Mouse (Mus musculus) stomach, embryonic 14.5 days (tissue): Measurements from ENCODE around the gene Ccdc183. TPM values are rescaled to one million over a fixed set of nuclear protein-coding genes. Genes with fewer than 3 reads are reported as not detected.

Experiments used
- ATAC-seq: fragments of 200-750 bp; cut with Nextera tagmentation; 2 replicates; pipeline ENCODE4 v1.8.0; 2017; ENCODE audit warnings: low read depth, moderate TSS enrichment; ENCODE audit not compliant: insufficient number of reproducible peaks, insufficient read depth, low FRiP score
- H3K27ac ChIP-seq: fragments of 300-500 bp; sonication (generic); 2 replicates; pipeline ENCODE4 v1.5.1; 2014; ENCODE audit warnings: mild to moderate bottlenecking, low read length, moderate library complexity, mixed read lengths
- H3K27me3 ChIP-seq: fragments of 300-500 bp; sonication (generic); 2 replicates; pipeline ENCODE4 v1.6.1; 2014; ENCODE audit warnings: low read length, control low read depth, mixed read lengths; ENCODE audit not compliant: control insufficient read depth, insufficient read depth
- H3K36me3 ChIP-seq: fragments of 300-500 bp; sonication (generic); 2 replicates; pipeline ENCODE4 v1.6.1; 2014; ENCODE audit warnings: mild to moderate bottlenecking, control low read depth, low read length, moderate library complexity, mixed read lengths; ENCODE audit not compliant: control insufficient read depth, insufficient read depth
- H3K4me1 ChIP-seq: fragments of 300-500 bp; sonication (generic); 2 replicates; pipeline ENCODE4 v1.6.1; 2014; ENCODE audit warnings: low read length, control low read depth, mixed read lengths; ENCODE audit not compliant: control insufficient read depth, insufficient read depth
- H3K4me2 ChIP-seq: fragments of 300-500 bp; sonication (generic); replicated peaks from 2 replicates; pipeline ENCODE4 v1.6.1; 2014; ENCODE audit warnings: low read depth, low read length, control low read depth
- H3K4me3 ChIP-seq: fragments of 300-500 bp; sonication (generic); 2 replicates; pipeline ENCODE4 v1.5.1; 2014; ENCODE audit warnings: low read depth, low read length, control low read depth
- H3K9ac ChIP-seq: fragments of 300-500 bp; sonication (generic); replicated peaks from 2 replicates; pipeline ENCODE4 v1.6.1; 2014; ENCODE audit warnings: low read depth, mild to moderate bottlenecking, control low read depth, low read length, moderate library complexity, mixed read lengths
- H3K9me3 ChIP-seq: fragments of 300-500 bp; sonication (generic); 2 replicates; pipeline ENCODE4 v1.6.1; 2016; ENCODE audit warnings: low read depth, low read length, control low read depth; ENCODE audit not compliant: control insufficient read depth
- WGBS: fragments of 180-500 bp; shearing (Covaris S2); extraction: QIAGEN DNeasy Blood & Tissue Kit; methylation state at CpG from one replicate; pipeline ENCODE4 v1.1.7; 2014; 5-methylcytosine and 5-hydroxymethylcytosine counted together
- polyA plus RNA-seq: library from polyadenylated mRNA; unstranded; fragments of >200 nt; fragmentation: Nextera tagmentation; extraction: Ambion mirVana; gene quantifications from 2 replicates; pipeline ENCODE4 v1.2.1, GENCODE M21; 2014

The Ccdc183 gene
- polyA plus RNA-seq, 1 experiment from 2014 or later, result 0.19 TPM

DNA sequence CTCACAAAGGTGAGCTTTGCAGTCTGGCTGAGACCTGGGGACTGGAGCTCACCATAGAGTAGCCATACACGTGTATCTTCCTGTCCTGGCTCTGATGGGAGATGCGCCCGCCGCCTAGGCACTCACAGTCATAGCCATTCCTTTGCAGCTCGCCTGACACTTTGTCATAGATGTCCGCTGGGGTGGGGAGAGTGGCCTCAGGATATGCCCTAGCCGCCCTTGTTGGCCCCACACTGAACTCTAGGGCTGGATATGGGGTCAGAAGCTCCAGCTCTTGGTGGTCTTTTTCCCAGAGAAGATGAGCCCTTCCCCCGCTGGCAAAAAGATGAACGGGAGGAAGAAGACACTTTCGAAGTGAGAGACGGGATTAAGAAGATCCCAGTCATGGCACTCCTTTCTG lies 43.3 kb downstream of the Ccdc183 start:
- Histone ChIP-seq H3K4me2 (peak overlapping the region; percentile 99), H3K4me3 (peak overlapping the region; percentile 55), H3K9ac (peak overlapping the region; percentile 45), H3K36me3 (peaks cover 19% of the 10 kb centered on the region; the same call in 1 of the 2 replicates), H3K27me3 (peaks cover 22% of the 10 kb centered on the region), H3K9me3 (no peaks in the 10 kb centered on the region), H3K27ac (peak overlapping the region; percentile 84; the same call in 1 of the 2 replicates), H3K4me1 (peaks cover 45% of the 10 kb centered on the region)
- no peak for ATAC-seq
- 11% methylated on average over 11 of the region's 11 CpGs for WGBS

DNA sequence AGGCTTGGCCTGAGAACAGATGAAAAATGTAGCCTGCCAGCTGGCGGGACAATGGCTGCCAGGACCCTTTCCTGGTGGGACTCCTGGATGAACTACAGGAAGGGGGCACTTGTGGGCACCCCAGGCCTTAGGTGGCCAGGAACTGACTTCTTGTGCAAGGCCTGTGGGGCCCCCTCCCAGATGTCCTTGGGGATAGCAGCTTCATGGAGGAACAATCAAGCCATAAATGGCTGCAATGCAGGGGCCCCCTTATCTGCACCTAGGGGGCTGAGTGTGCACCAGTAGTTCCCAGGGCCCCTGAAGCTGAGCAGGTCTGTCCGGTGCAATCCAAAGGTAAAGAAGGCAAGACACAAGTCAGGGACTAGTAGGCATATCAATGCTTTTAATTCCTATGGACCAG lies 44.4 kb downstream of the Ccdc183 start:
- Histone ChIP-seq H3K27me3 (peaks cover 16% of the 10 kb centered on the region), H3K9ac (no peak overlapping the region), H3K4me2 (peak overlapping the region; percentile 99), H3K9me3 (no peaks in the 10 kb centered on the region), H3K4me1 (peaks cover 39% of the 10 kb centered on the region), H3K36me3 (peaks cover 26% of the 10 kb centered on the region; the same call in 1 of the 2 replicates), H3K27ac (no peak overlapping the region), H3K4me3 (no peak overlapping the region)
- ATAC-seq, result no peak
- WGBS, result 80% methylated on average over 2 of the region's 2 CpGs

DNA sequence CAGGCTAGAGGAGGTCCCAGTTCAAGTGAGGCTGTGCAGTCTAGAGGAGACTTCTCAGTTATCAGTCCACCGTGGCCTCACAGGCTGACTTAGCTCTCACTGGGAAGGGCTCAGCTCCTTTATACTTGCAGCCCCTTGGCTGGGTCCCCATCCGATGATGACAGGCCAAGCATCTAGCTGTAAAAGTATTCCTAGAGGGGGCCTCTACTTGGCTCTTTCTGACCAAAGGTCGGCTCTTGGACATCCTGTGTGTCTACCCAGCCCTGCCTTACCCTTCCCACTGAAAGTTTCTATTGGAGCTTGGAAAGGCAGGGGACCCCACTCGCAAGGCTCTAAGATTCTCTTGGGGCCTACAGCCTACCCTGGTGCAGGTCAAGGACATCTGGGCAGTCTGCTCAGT lies 46.3 kb downstream of the Ccdc183 start:
- Histone ChIP-seq H3K36me3 (peaks cover 29% of the 10 kb centered on the region; the same call in 1 of the 2 replicates), H3K4me1 (peaks cover 24% of the 10 kb centered on the region), H3K4me3 (no peak overlapping the region), H3K9ac (no peak overlapping the region), H3K27me3 (peaks cover under 1% of the 10 kb centered on the region; the same call in 1 of the 2 replicates), H3K9me3 (no peaks in the 10 kb centered on the region), H3K27ac (no peak overlapping the region), H3K4me2 (no peak overlapping the region)
- ATAC-seq, result no peak
- 91% methylated on average over 4 of the region's 4 CpGs for WGBS

DNA sequence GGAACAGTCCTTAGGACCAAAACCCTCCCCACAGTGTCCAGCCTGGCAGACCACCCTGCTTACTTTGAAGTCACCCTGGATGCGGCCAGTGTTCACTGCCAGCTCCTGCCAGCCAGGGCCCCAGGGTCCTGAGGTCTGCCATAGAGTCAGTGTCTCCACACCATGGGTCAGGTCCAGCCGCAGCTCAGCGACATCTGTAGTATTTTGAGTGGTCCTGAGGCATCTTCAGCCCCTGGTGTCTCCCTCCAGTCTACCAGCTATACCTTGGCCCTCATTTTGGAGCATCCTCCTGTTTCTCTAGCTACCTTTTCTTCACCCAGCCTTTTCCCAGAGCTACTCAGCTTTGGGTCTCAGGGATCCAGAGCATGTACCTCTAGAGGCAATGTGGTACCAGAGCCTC lies 48.2 kb downstream of the Ccdc183 start:
- H3K9ac ChIP-seq, result no peak overlapping the region
- H3K27ac ChIP-seq, result no peak overlapping the region
- WGBS, result 87% methylated on average over 3 of the region's 3 CpGs
- H3K4me2 ChIP-seq, result no peak overlapping the region
- peaks cover 16% of the 10 kb centered on the region for H3K4me1 ChIP-seq
- peaks cover 41% of the 10 kb centered on the region for H3K36me3 ChIP-seq
- H3K4me3 ChIP-seq, result no peak overlapping the region
- no peaks in the 10 kb centered on the region for H3K27me3 ChIP-seq
- ATAC-seq, result no peak
- no peaks in the 10 kb centered on the region for H3K9me3 ChIP-seq

DNA sequence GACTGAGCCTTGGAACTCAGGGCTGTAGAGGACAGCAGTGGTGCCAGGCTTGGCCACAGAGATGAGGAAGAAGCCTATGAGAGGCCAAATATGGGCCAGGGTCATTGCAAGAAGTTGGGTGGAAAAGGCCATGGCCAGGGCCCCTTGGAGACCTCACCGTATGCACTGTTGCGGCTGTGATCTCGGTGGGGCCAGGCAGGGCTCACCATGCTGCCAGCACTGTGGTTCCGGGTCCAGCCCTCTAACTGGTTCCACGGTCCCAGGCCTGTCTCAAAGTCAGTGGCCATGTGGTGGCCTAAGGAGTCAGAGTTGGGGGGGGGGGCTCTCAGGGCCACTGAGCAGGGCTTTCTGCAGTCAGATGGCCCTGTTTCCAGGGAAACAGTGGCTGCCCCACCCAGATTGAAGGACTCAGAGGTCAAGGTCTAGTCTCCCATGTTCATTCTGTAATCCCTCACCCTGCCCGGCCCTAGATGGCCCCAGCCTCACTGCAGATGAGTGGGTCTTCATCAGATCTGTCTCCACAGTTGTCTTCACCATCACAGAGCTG lies 48.9 kb downstream of the Ccdc183 start:
- no peak overlapping the region for H3K27ac ChIP-seq

DNA sequence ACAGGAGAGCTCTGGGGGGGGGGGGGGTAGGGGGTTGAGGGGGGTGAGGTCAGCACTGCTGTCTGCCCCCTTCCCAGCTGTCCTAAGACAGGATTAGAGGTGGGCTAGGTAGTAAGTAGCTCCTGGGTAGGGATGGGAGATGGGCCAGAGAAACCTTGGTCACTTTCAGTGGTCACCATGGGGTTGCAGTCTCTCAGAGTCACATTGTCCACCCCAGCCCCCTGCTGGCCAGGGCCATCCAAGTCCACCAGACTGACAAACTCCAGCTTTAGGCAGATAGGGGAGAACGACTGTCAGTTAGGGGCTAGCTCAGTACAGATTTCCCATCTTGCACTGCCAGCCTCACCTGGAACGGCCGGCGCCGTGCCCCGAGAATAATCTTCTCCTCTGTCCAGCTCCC lies 50.9 kb downstream of the Ccdc183 start:
- Histone ChIP-seq H3K4me3 (no peak overlapping the region), H3K27me3 (no peaks in the 10 kb centered on the region), H3K9ac (no peak overlapping the region), H3K4me2 (no peak overlapping the region), H3K9me3 (no peaks in the 10 kb centered on the region), H3K4me1 (no peaks in the 10 kb centered on the region), H3K27ac (no peak overlapping the region), H3K36me3 (peaks cover 59% of the 10 kb centered on the region)
- WGBS, result 82% methylated on average over 6 of the region's 6 CpGs
- ATAC-seq, result no peak

More for the DNA sequence above, 48.9 kb downstream of the Ccdc183 start:
- no peak overlapping the region for H3K4me3 ChIP-seq
- WGBS, result 83% methylated on average over 6 of the region's 6 CpGs
- H3K27me3 ChIP-seq, result no peaks in the 10 kb centered on the region
- peaks cover 47% of the 10 kb centered on the region for H3K36me3 ChIP-seq
- H3K9ac ChIP-seq, result no peak overlapping the region
- H3K4me1 ChIP-seq, result peaks cover 9% of the 10 kb centered on the region
- no peaks in the 10 kb centered on the region for H3K9me3 ChIP-seq
- ATAC-seq, result 0 out of 2 replicates have a peak, but pooled peaks have one; percentile 34
- no peak overlapping the region for H3K4me2 ChIP-seq

DNA sequence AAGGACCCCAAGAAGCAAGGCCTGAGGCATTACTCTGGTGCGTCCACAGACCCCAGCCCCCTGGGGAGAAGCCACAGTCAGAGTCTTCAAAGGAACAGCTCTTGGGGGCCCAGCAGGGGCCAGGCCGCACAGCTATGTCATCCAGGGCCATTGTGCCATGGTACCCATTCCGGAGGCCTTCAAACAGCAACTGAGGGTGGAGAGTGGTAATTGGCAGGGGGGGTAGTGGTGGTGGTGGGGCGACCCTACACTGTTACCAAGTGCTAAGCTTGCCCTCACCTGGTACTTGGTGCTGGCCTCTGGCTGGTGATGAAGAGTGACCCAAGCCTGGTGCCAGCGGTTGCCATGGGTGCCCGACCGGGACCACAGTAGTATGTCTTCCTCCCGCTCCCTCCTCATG lies 51.7 kb downstream of the Ccdc183 start:
- no peak for ATAC-seq
- Histone ChIP-seq H3K4me2 (no peak overlapping the region), H3K27me3 (no peaks in the 10 kb centered on the region), H3K4me3 (no peak overlapping the region), H3K36me3 (peaks cover 62% of the 10 kb centered on the region), H3K4me1 (no peaks in the 10 kb centered on the region), H3K9me3 (no peaks in the 10 kb centered on the region), H3K27ac (no peak overlapping the region), H3K9ac (no peak overlapping the region)
- WGBS, result 91% methylated on average over 8 of the region's 8 CpGs

DNA sequence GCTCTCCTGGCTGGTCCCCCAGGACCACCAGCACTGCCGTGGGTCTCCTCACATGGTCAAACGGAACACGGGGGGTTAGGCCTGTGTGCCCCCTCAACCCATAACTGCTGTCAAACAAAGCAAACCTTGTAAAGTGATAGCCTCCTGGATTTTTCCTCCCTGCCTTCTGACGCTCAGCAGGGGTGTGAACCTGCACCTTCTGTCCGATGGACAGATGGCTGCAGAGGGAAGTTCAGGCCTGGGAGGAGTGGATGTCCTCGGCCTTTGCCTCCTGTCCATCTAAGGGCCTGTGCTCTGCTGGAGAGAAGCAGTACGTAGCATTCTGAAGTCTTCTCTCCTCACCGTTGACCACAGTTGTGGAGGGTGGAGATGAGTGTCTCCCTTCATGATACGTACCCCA lies 55.5 kb downstream of the Ccdc183 start:
- ATAC-seq, result no peak
- Histone ChIP-seq H3K4me3 (no peak overlapping the region), H3K27ac (no peak overlapping the region), H3K9me3 (no peaks in the 10 kb centered on the region), H3K27me3 (no peaks in the 10 kb centered on the region), H3K36me3 (peaks cover 48% of the 10 kb centered on the region), H3K4me2 (no peak overlapping the region), H3K9ac (no peak overlapping the region), H3K4me1 (peaks cover 12% of the 10 kb centered on the region)
- WGBS, result 75% methylated on average over 9 of the region's 9 CpGs

DNA sequence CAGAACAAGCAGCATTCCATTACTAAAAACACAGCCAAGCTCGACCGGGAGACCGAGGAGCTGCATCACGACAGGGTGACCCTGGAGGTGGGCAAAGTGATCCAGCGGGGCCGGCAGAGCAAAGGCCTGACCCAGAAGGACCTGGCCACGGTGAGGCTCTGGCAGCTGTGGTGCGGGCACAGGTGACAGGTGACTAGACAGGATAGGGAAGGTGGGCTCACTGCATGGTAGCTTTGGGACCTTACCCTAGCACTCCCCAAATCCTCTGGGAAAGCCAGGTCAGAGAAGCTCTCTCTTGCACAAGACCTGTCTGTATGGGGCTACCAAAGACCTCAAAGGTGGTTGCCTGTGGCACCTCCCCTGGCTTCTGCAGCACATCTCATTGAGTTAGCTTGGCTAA lies 56.9 kb downstream of the Ccdc183 start:
- Histone ChIP-seq H3K27ac (no peak overlapping the region), H3K27me3 (no peaks in the 10 kb centered on the region), H3K4me2 (no peak overlapping the region), H3K4me3 (no peak overlapping the region), H3K4me1 (peaks cover 16% of the 10 kb centered on the region), H3K36me3 (peaks cover 46% of the 10 kb centered on the region), H3K9ac (no peak overlapping the region), H3K9me3 (no peaks in the 10 kb centered on the region)
- WGBS, result 93% methylated on average over 8 of the region's 8 CpGs
- ATAC-seq, result no peak
